Mouse (Mus musculus): ENCODE data around the gene Megf11.

DNA sequence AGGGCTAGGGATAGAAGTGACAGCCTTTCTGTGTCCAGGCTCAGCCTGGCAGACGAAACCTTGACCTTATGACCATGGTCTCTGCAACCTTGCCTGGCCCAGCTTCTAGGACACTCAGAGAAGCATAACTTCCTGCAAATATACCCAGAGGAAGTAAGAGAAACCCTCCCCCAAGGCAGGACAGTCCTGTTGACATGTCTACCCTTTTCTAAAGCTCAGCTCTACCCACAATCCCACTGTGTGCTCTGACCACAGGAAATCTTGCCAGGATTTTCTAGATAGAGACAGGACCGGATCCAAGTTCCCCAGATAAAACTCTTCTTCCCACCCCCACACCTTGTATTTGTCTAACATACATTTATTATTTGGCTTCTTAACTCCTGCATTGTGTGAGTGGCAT, 215.3 kb downstream of the Megf11 start:
- no peak for TF ChIP-seq POLR2A (IDR thresholded peaks at IDR 0.05; ENCODE audit: insufficient read length, low read depth)
- no peak for TF ChIP-seq USF1 (IDR thresholded peaks at IDR 0.05; ENCODE audit: low read depth)
- no peak for TF ChIP-seq MYOG (IDR thresholded peaks at IDR 0.05; ENCODE audit: control insufficient read depth in 1 of 3, insufficient read depth in 1 of 3, insufficient read length in 2 of 3, low read depth in 2 of 3)

Data from myocyte (in vitro differentiated cells).